Mouse (Mus musculus): ENCODE measurements around the gene Kif5c. TPM values are rescaled to one million over a fixed set of nuclear protein-coding genes. Genes with fewer than 3 reads are reported as not detected.

Gene Kif5c
- total RNA-seq, 1 experiment from 2014 or later = 0.45 TPM

GRCm38 (mm10) chr2:49748628-49749342 lies 129.7 kb downstream of the Kif5c start:
- ATAC-seq (replicated peaks in 1 of 2; ENCODE audit: insufficient read depth in 1 of 2, low FRiP score in 2 of 2, low TSS enrichment in 1 of 2, low read depth in 1 of 2, poor library complexity in 2 of 2, severe bottlenecking in 2 of 2) = peak in 1 of 2 experiments; percentile 26; a peak in 1 of 4 replicates

GRCm38 (mm10) chr2:49749730-49750576 lies 130.9 kb downstream of the Kif5c start:
- no peak for ATAC-seq (replicated peaks in 1 of 2; ENCODE audit: insufficient read depth in 1 of 2, low FRiP score in 2 of 2, low TSS enrichment in 1 of 2, low read depth in 1 of 2, poor library complexity in 2 of 2, severe bottlenecking in 2 of 2)

DNA sequence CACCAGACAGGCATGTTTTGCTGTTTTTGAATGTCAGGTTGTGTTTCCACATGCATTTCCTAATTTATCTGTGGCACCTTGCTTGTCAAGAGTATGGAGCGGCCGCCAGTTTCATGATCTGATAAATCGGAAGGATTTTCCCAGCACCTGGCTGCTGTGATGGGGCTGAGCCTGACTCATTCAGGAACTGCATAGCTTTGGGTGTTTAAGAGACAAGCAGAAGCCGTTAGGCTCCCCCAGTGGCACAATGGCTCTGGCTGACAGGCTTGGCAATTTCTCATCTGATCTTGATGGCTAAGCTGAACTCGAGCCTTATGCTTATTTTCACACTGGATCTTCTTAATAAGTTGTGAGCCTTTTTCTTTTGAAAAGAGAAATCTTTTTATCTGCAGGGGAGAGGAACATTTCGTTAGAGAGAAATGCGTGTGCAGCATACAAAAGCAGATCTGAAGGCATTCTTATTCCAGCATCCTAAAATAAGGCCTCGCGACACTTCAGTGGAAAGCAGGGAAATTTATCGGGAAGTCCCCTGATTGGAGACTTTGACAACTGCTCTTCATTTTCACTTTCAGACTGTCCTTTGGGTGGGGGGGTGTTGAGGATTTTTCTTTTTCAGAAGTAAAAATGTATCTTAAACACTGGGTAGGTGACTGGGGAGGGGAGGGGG lies 132.6 kb downstream of the Kif5c start:
- ATAC-seq (replicated peaks in 1 of 2; ENCODE audit: insufficient read depth in 1 of 2, low FRiP score in 2 of 2, low TSS enrichment in 1 of 2, low read depth in 1 of 2, poor library complexity in 2 of 2, severe bottlenecking in 2 of 2) = no peak

DNA sequence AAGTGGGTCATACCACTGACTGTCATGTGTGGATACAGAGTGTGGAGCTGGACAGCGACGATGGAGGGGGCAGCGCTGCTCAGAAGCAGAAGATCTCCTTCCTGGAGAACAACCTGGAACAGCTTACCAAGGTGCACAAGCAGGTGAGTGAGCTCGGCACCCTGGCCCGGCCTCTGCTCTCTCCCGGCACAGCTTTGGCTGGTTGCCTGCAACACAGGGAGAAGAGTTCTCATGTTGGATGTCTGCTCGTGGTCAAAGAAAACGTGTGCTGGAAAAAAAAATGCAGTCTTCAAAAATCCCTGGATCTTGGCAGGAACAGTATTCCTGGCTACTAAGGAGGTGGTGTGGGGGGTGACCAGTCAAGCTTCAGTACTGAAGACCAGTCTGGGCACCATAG lies 133.1 kb downstream of the Kif5c start:
- ATAC-seq (replicated peaks in 1 of 2; ENCODE audit: insufficient read depth in 1 of 2, low FRiP score in 2 of 2, low TSS enrichment in 1 of 2, low read depth in 1 of 2, poor library complexity in 2 of 2, severe bottlenecking in 2 of 2) = no peak

- no peak for ATAC-seq (replicated peaks in 1 of 2; ENCODE audit: insufficient read depth in 1 of 2, low FRiP score in 2 of 2, low TSS enrichment in 1 of 2, low read depth in 1 of 2, poor library complexity in 2 of 2, severe bottlenecking in 2 of 2)
Measured at GRCm38 (mm10) chr2:49753062-49753461, 134.0 kb downstream of the Kif5c start.

GRCm38 (mm10) chr2:49755054-49755453 lies 136.0 kb downstream of the Kif5c start:
- peak in 1 of 2 experiments; percentile 29; a peak in 1 of 4 replicates for ATAC-seq (replicated peaks in 1 of 2; ENCODE audit: insufficient read depth in 1 of 2, low FRiP score in 2 of 2, low TSS enrichment in 1 of 2, low read depth in 1 of 2, poor library complexity in 2 of 2, severe bottlenecking in 2 of 2)

GRCm38 (mm10) chr2:49757616-49758015 lies 138.5 kb downstream of the Kif5c start:
- ATAC-seq (replicated peaks in 1 of 2; ENCODE audit: insufficient read depth in 1 of 2, low FRiP score in 2 of 2, low TSS enrichment in 1 of 2, low read depth in 1 of 2, poor library complexity in 2 of 2, severe bottlenecking in 2 of 2) = no peak

DNA sequence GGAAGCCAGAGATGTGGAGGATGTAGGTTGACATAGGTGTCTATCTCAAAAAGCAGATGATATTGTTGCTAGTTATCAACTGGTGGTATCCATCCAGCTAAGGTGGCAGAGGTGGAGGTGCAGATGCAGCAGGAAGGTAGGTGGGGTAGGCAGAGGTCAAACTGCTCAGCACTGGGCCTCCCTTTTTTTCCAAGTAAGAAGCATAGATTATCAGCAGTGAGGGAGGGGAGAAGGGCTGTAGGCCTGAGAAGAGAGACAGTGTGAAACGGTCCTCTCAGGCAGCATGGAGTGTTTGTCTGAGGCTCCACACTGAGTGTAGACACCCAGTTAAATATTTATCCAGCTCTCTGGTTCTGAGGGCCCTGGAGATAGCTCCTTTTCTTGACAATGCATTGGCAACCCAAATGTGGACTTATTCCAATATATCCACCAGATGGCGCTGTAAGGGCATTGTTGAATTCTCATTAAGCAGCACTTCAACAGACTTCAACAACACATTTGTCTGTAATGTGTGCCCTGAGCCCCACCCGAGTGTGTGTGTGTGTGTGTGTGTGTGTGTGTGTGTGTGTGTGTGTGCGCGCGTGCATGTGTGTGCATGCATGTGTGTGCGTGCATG lies 145.3 kb downstream of the Kif5c start:
- peak; percentile 63 to 65 for ATAC-seq (replicated peaks in 1 of 2; ENCODE audit: insufficient read depth in 1 of 2, low FRiP score in 2 of 2, low TSS enrichment in 1 of 2, low read depth in 1 of 2, poor library complexity in 2 of 2, severe bottlenecking in 2 of 2)

- no peak for ATAC-seq (replicated peaks in 1 of 2; ENCODE audit: insufficient read depth in 1 of 2, low FRiP score in 2 of 2, low TSS enrichment in 1 of 2, low read depth in 1 of 2, poor library complexity in 2 of 2, severe bottlenecking in 2 of 2)
Measured at GRCm38 (mm10) chr2:49768916-49769315, 149.8 kb downstream of the Kif5c start.

GRCm38 (mm10) chr2:49770440-49770839 lies 151.3 kb downstream of the Kif5c start:
- ATAC-seq (replicated peaks in 1 of 2; ENCODE audit: insufficient read depth in 1 of 2, low FRiP score in 2 of 2, low TSS enrichment in 1 of 2, low read depth in 1 of 2, poor library complexity in 2 of 2, severe bottlenecking in 2 of 2) = no peak

GRCm38 (mm10) chr2:49771172-49771571 lies 152.1 kb downstream of the Kif5c start:
- ATAC-seq (replicated peaks in 1 of 2; ENCODE audit: insufficient read depth in 1 of 2, low FRiP score in 2 of 2, low TSS enrichment in 1 of 2, low read depth in 1 of 2, poor library complexity in 2 of 2, severe bottlenecking in 2 of 2) = peak; percentile 72 to 84

- no peak; a peak in 1 of 4 replicates for ATAC-seq (replicated peaks in 1 of 2; ENCODE audit: insufficient read depth in 1 of 2, low FRiP score in 2 of 2, low TSS enrichment in 1 of 2, low read depth in 1 of 2, poor library complexity in 2 of 2, severe bottlenecking in 2 of 2)
Measured at GRCm38 (mm10) chr2:49773194-49773931, 154.3 kb downstream of the Kif5c start.

DNA sequence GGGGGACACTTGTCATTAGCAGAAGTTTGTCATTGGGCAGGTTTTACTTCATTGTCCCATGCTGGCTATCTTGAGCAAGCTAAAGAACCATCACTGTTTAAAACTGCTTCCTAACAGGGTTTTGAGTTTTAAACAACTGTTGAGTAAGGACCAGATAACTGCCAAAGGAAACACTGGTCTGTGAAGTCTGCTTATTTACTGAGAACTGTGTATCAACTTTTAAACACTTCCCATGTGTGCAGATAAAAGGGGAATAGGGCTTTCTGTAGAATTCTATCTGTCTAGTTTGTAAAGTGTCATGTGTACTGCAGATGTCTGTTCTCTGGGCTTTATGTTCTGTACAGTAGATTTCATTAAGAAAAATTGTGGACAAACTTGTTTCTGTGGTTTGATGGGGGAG lies 155.1 kb downstream of the Kif5c start:
- no peak for ATAC-seq (replicated peaks in 1 of 2; ENCODE audit: insufficient read depth in 1 of 2, low FRiP score in 2 of 2, low TSS enrichment in 1 of 2, low read depth in 1 of 2, poor library complexity in 2 of 2, severe bottlenecking in 2 of 2)

- ATAC-seq (replicated peaks in 1 of 2; ENCODE audit: insufficient read depth in 1 of 2, low FRiP score in 2 of 2, low TSS enrichment in 1 of 2, low read depth in 1 of 2, poor library complexity in 2 of 2, severe bottlenecking in 2 of 2) = no peak
Measured at GRCm38 (mm10) chr2:49775187-49775586, 156.1 kb downstream of the Kif5c start.

DNA sequence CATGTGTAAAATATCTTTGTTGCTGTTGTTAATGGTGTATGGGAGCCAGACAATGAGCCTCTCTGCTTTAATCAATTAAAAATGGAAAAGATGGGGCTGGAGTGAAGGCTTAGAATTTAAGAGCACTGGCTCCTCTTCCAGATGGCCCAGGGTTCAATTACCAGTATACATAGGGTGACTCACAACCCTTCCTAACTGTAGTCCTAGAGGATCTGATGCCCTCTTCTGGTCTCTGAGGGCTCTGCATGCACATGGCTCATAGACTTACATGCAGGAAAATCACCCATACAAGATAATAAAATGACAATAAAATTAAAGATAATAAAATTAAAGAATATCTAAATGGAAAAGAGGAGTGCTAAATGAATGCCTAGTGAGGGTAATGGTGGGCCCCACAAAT lies 156.6 kb downstream of the Kif5c start:
- no peak for ATAC-seq (replicated peaks in 1 of 2; ENCODE audit: insufficient read depth in 1 of 2, low FRiP score in 2 of 2, low TSS enrichment in 1 of 2, low read depth in 1 of 2, poor library complexity in 2 of 2, severe bottlenecking in 2 of 2)

GRCm38 (mm10) chr2:49776407-49776806 lies 157.3 kb downstream of the Kif5c start:
- no peak for ATAC-seq (replicated peaks in 1 of 2; ENCODE audit: insufficient read depth in 1 of 2, low FRiP score in 2 of 2, low TSS enrichment in 1 of 2, low read depth in 1 of 2, poor library complexity in 2 of 2, severe bottlenecking in 2 of 2)
